Mouse (Mus musculus): ENCODE data around the gene Vps8.
"Not testable (repeated sequence)": the region's sequence is repeated elsewhere in the genome, so short reads cannot be mapped to it uniquely, and the experiment has no call there.

Gene Vps8

DNA sequence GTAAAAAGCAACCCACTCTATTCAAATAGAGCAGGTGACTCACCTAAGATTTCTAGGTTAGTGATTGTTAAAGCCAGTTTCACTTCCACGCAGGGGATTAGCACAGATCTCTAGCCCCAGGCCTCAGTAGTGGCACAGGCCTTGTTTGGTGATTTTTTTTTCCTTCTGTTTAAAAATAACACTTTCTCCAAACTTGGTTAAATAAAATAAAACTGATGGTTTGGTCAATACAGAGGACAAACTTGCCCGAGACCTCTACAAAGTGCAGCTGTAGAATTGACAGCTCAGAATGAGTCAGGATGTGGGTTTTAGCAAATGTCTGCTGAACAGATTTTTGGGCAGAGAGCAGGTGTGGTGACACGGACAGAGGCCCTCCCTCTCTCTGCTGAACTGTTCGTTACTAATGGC lies 208.9 kb downstream of the Vps8 start:
- no peak for DNase-seq

DNA sequence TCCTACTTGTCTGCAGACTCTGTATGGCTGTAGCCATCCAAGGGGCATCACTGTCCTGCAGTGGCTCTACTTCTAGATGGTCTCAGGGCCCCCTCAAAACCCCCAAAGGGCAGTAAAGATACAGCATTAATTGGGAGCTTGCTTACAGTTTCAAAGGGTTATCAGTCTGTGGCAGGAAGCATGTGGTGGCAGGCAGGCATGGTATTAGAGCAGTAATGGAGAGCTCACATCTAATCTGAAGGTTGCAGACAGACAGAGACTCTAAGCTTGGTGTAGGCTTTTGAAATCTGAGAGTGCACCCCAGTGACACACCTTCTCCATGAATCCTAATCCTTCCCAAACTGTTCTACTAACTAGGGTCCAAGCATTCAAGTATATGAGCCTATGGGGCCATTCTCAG lies 211.5 kb downstream of the Vps8 start:
- no peak for DNase-seq

DNA sequence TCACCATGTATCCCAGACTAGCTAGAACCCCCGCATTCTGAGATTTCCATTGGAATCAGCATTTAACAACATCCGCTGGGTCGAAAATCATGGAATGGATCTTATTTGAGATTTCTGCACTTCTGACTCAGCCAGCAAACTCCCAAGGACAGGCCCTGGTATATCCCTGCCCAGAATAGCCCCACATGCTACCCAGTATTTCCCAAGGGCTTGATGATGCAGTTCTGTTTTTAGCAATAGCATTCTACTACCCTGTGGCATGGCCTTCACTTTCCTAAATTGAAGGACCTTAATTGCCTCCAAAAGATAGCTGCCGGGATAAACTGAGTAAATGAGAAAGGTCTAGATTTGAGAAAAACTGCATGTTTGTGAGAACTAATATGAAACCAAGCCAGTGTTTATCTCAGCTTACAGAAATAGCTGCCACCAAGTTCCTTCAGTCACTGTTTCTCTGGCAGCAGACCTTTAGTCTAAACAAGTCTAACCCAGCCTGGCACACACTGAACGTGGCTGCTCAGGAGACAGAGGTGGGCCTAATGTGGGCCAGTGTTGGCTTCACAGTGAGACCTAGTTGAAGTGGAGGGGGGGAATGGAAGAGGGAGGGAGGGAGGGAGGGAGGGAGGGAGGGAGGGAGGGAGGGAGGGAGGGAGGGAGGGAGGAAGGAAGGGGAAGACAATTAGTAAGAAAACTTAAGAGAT lies 213.4 kb downstream of the Vps8 start:
- DNase-seq, result no peak

DNA sequence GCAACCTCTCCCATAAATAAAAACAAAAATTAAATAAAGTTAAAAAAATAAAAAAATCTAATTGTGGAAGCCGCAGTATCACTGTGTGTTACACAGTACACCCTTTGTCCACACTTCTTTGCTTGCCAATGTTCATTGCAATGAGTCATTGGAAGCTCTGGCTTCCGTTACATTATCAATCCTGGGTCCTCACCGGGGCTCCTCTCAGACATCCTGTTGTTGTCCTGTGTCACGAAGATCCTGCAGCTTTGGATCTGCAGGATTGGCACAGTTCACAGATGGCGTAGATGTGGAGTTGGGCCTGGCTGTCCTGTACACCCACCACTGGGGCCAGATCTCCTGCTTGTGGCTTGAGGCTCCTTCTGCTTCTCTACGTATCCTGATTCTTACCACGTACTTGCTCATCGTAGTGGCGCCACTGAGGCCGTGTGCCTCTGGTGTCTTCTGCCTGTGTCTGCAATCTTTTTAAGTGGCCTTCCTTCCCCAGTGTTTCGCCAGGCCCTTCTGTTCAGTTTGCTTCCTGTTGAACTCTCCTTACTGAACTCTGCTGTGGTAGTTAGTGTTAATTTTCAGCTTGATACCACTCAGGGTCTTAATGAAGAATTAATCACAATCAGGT lies 214.4 kb downstream of the Vps8 start:
- no peak for DNase-seq

- DNase-seq, result no peak
Observed at GRCm38 (mm10) chr16:21640766-21641499, 218.0 kb downstream of the Vps8 start.

- DNase-seq, result no peak
Observed at GRCm38 (mm10) chr16:21641944-21642343, 219.0 kb downstream of the Vps8 start.

- no peak for DNase-seq
Observed at GRCm38 (mm10) chr16:21642906-21643305, 220.0 kb downstream of the Vps8 start.

- DNase-seq, result no peak
Observed at GRCm38 (mm10) chr16:21643621-21644041, 220.7 kb downstream of the Vps8 start.

DNA sequence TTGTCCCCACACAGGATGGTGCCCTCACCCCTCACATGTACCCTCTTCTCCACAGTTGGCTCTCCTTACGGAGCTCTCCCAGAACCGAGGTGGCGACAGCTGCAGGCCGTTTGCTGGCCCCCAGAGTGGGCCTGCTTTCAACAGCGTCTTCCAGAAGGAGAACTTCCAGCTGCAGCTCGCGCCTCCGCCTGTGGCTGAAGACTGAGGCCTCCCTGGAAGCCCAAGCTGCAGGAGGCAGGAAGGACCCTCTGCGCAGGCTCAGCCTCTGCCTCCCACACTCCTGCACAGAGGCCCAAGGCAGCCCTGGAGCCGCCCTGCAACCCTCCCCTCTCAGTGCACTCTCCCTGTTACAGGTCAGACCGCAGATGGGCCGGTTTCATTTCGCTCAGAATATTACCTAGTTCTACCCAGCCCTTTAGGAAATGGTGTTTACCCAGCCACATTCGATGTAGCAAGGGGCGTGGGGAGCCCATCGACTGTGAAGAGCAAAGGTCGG lies 221.2 kb downstream of the Vps8 start:
- no peak for DNase-seq

DNA sequence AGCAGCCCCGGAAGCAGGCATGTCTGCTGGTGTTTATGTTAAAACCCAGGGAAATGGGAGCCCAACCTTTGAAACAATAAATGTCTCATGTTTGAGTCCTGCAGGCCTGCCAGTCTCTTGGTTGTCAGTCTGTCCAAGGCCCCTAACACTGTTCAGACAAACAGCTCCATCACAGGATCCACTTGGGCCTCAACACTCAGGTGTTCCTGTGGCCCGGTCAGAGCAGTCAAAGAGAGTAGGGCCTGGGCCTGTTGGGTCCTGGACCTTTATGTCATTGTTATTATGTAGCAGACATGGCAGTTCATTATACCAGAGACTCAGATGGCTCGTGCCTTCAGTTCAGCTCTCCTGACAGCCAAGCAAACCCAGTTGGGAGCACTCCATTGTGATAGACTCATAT lies 221.7 kb downstream of the Vps8 start:
- DNase-seq, result no peak

DNA sequence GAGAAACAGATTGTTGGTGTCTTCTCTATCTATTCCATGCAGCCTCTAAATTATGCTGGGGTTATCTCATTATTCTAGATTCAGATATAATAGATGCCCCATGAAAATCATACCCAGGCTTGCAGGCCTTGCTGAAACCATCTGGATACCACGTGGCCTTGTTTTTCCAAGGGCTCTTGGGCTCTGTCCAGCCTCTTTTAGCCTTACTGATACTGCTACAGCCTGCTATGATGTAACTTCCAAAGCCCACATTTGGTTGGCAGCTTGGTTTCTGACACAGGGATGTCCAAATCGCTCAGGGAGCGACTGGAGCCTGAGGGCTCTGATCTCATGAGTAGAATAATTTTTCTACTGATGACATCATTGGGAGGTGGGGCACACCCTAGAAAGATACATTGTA lies 223.0 kb downstream of the Vps8 start:
- no peak for DNase-seq

- DNase-seq, result no peak
Observed at GRCm38 (mm10) chr16:21646496-21646895, 223.6 kb downstream of the Vps8 start.

GRCm38 (mm10) chr16:21648800-21649199 lies 225.9 kb downstream of the Vps8 start:
- no peak for DNase-seq

- no peak for DNase-seq
Observed at GRCm38 (mm10) chr16:21650289-21650688, 227.4 kb downstream of the Vps8 start.

GRCm38 (mm10) chr16:21651161-21651560 lies 228.2 kb downstream of the Vps8 start:
- DNase-seq, result no peak

DNA sequence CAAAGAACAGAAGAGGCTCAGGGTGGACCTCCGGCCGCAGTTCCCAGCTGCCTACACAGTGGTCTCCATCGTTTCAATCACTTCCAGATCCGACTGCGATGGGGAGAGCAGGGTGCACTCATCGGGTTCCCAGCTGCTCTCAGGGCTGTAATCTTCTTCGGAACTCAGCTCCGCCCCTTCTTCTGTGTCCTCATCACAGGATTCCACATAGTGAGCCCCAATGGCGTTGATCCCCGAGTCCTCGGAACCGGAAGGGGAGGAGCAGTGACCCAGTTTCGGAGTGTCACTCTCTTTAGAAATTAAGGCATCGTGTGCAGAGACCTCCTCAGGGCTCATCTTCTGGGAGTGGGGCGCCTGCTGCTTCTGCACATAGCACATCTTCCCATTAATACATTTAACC lies 230.2 kb downstream of the Vps8 start:
- no peak for DNase-seq

DNA sequence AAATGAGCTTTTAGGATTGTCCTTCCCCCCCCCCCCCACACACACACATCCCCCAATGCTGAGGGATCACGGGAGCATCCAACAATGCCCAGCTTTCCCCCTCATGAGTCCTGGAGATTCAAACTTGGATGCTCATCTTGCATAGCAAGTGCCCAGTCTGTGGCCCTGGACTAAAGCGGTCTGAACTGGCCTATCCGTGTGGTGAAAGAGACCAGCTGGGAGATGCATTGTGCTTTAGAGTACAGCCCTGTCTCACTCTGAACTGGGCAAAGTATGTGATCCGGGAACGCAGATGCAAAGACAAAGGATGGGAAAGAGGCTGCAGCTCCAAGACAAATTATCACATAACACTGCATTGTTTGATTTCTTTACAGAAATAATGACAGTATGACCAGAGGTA lies 231.5 kb downstream of the Vps8 start:
- no peak for DNase-seq

GRCm38 (mm10) chr16:21655291-21655690 lies 232.4 kb downstream of the Vps8 start:
- no peak for DNase-seq

DNA sequence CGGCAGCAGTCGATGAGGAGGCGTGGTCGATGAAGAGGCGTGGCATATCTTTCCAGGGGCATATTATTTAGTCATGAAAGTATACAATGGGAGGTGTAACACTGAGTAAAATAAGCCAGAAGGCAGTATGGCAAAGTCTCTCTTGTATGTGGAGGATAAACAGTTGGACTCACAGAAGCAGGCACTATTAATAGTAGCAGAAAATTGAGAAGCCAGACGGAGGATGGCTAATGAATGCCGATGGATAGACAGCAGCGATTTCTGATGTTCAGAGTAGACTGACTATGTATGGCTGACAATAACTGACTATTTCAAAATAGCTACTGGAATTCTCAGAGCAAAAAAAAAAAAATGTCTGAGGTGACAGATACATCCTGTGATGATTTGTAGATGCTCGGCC lies 233.0 kb downstream of the Vps8 start:
- DNase-seq, result no peak

- no peak for DNase-seq
Observed at GRCm38 (mm10) chr16:21664633-21665363, 241.9 kb downstream of the Vps8 start.

GRCm38 (mm10) chr16:21665423-21665986 lies 242.6 kb downstream of the Vps8 start:
- peak; percentile 27 for DNase-seq

DNA sequence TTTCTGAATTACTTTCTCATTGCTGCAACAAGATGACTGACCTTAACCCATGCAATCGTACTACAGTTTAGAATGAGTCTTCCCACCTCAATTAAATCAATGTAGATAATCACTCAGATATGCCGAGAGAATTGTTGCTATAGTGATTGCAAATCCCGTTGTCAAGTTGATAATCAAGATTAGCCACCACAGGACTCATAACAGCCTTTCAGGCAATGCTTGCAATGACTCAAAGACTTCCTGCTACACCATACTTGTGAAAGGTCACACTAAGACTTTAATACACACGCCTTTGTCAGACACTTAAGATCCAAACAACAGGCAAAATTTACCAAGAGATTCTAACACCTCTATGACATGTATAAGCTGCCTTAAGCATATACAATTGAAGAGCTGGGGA lies 249.0 kb downstream of the Vps8 start:
- no peak for DNase-seq

GRCm38 (mm10) chr16:21673046-21673445 lies 250.1 kb downstream of the Vps8 start:
- DNase-seq, result not testable (repeated sequence)
